Mouse (Mus musculus) hindbrain, embryonic 11.5 days (tissue): ENCODE data around the gene Frmpd2. TPM values are rescaled to one million over a fixed set of nuclear protein-coding genes. Genes with fewer than 3 reads are reported as not detected.
A peak's percentile ranks its signal among the peaks of the same experiment; 100 is the strongest.

Source experiments
- ATAC-seq: fragments of 200-750 bp; cut with Nextera tagmentation; 2 replicates; pipeline ENCODE4 v1.8.0; 2017; ENCODE audit warnings: mild to moderate bottlenecking, moderate TSS enrichment, moderate library complexity; ENCODE audit not compliant: low FRiP score
- DNase-seq: peaks from one replicate; pipeline ENCODE4 v3.0.0-alpha.2; 2015; ENCODE audit warnings: low spot score
- H3K27ac ChIP-seq: fragments of 300-500 bp; sonication (generic); 2 replicates; pipeline ENCODE4 v1.5.1; 2014; ENCODE audit warnings: mild to moderate bottlenecking, low read depth, low read length
- H3K27me3 ChIP-seq: fragments of 300-500 bp; sonication (generic); 2 replicates; pipeline ENCODE4 v1.6.1; 2014; ENCODE audit warnings: mild to moderate bottlenecking, low read length, moderate library complexity, mixed read lengths; ENCODE audit not compliant: control insufficient read depth, insufficient read depth
- H3K36me3 ChIP-seq: fragments of 300-500 bp; sonication (generic); 2 replicates; pipeline ENCODE4 v1.6.1; 2014; ENCODE audit warnings: mild to moderate bottlenecking, low read length, moderate library complexity, mixed read lengths; ENCODE audit not compliant: control insufficient read depth, insufficient read depth
- H3K4me1 ChIP-seq: fragments of 300-500 bp; sonication (generic); replicated peaks from 2 replicates; pipeline ENCODE4 v1.6.1; 2014; ENCODE audit warnings: low read length, mixed read lengths; ENCODE audit not compliant: control insufficient read depth, insufficient read depth
- H3K4me2 ChIP-seq: fragments of 300-500 bp; sonication (generic); replicated peaks from 2 replicates; pipeline ENCODE4 v1.6.1; 2014; ENCODE audit warnings: mild to moderate bottlenecking, low read depth, low read length
- H3K4me3 ChIP-seq: fragments of 300-500 bp; sonication (generic); 2 replicates; pipeline ENCODE4 v1.5.1; 2014; ENCODE audit warnings: low read depth, low read length
- H3K9ac ChIP-seq: fragments of 300-500 bp; sonication (generic); 2 replicates; pipeline ENCODE4 v1.6.1; 2014; ENCODE audit warnings: low read depth, low read length
- H3K9me3 ChIP-seq: fragments of 300-500 bp; sonication (generic); 2 replicates; pipeline ENCODE4 v1.6.1; 2016; ENCODE audit warnings: low read length; ENCODE audit not compliant: control insufficient read depth
- WGBS: fragments of 180-500 bp; shearing (Covaris S2); extraction: QIAGEN DNeasy Blood & Tissue Kit; methylation state at CpG from one replicate; pipeline ENCODE4 v1.1.7; 2014; 5-methylcytosine and 5-hydroxymethylcytosine counted together
- polyA plus RNA-seq: library from polyadenylated mRNA; unstranded; fragments of >200 nt; fragmentation: Nextera tagmentation; extraction: Ambion mirVana; gene quantifications from 2 replicates; pipeline ENCODE4 v1.2.1, GENCODE M21; 2014

The Frmpd2 gene
- polyA plus RNA-seq, 1 experiment from 2014 or later, result 0.12 TPM

- Histone ChIP-seq H3K9me3 (no peaks in the 10 kb centered on the region), H3K27ac (no peak overlapping the region), H3K36me3 (no peaks in the 10 kb centered on the region), H3K4me1 (no peaks in the 10 kb centered on the region), H3K9ac (no peak overlapping the region), H3K4me3 (no peak overlapping the region), H3K27me3 (no peaks in the 10 kb centered on the region), H3K4me2 (no peak overlapping the region)
- ATAC-seq (no peak), DNase-seq (no peak)
- WGBS, result 85% methylated on average over 8 of the region's 8 CpGs
Observed at GRCm38 (mm10) chr14:33545565-33546143, 74.2 kb downstream of the Frmpd2 start.

- no peak overlapping the region for H3K4me2 ChIP-seq
- no peaks in the 10 kb centered on the region for H3K36me3 ChIP-seq
- 74% methylated on average over 3 of the region's 3 CpGs for WGBS
- H3K4me1 ChIP-seq, result no peaks in the 10 kb centered on the region
- H3K27me3 ChIP-seq, result no peaks in the 10 kb centered on the region
- H3K9me3 ChIP-seq, result no peaks in the 10 kb centered on the region
- DNase-seq (no peak), ATAC-seq (no peak)
- no peak overlapping the region for H3K9ac ChIP-seq
- H3K4me3 ChIP-seq, result no peak overlapping the region
- H3K27ac ChIP-seq, result no peak overlapping the region
Observed at GRCm38 (mm10) chr14:33548650-33549049, 77.2 kb downstream of the Frmpd2 start.

- 52% methylated on average over 6 of the region's 6 CpGs for WGBS
- no peaks in the 10 kb centered on the region for H3K4me1 ChIP-seq
- peak; percentile 19 for DNase-seq
- H3K4me3 ChIP-seq, result no peak overlapping the region
- ATAC-seq, result no peak; the same call in 1 of the 2 replicates
- no peaks in the 10 kb centered on the region for H3K27me3 ChIP-seq
- no peak overlapping the region for H3K27ac ChIP-seq
- H3K9ac ChIP-seq, result no peak overlapping the region
- no peak overlapping the region for H3K4me2 ChIP-seq
- no peaks in the 10 kb centered on the region for H3K9me3 ChIP-seq
- no peaks in the 10 kb centered on the region for H3K36me3 ChIP-seq
Observed at GRCm38 (mm10) chr14:33549856-33550255, 78.4 kb downstream of the Frmpd2 start.

- no peak overlapping the region for H3K9ac ChIP-seq
- H3K9me3 ChIP-seq, result no peaks in the 10 kb centered on the region
- WGBS, result 32% methylated on average over 6 of the region's 6 CpGs
- H3K4me2 ChIP-seq, result no peak overlapping the region
- no peaks in the 10 kb centered on the region for H3K4me1 ChIP-seq
- H3K36me3 ChIP-seq, result no peaks in the 10 kb centered on the region
- ATAC-seq, result no peak
- no peak for DNase-seq
- no peak overlapping the region for H3K4me3 ChIP-seq
- no peaks in the 10 kb centered on the region for H3K27me3 ChIP-seq
- no peak overlapping the region for H3K27ac ChIP-seq
Observed at GRCm38 (mm10) chr14:33570737-33571136, 99.2 kb downstream of the Frmpd2 start.

- Histone ChIP-seq H3K27ac (no peak overlapping the region), H3K4me3 (no peak overlapping the region), H3K27me3 (no peaks in the 10 kb centered on the region), H3K9me3 (no peaks in the 10 kb centered on the region), H3K4me1 (no peaks in the 10 kb centered on the region), H3K4me2 (no peak overlapping the region), H3K36me3 (no peaks in the 10 kb centered on the region), H3K9ac (no peak overlapping the region)
- no peak for ATAC-seq
- DNase-seq, result no peak
- WGBS, result 81% methylated on average over 3 of the region's 3 CpGs
Observed at GRCm38 (mm10) chr14:33573643-33574042, 102.1 kb downstream of the Frmpd2 start.

- ATAC-seq (no peak), DNase-seq (no peak)
- Histone ChIP-seq H3K4me2 (no peak overlapping the region), H3K9me3 (no peaks in the 10 kb centered on the region), H3K27ac (no peak overlapping the region), H3K27me3 (no peaks in the 10 kb centered on the region), H3K36me3 (no peaks in the 10 kb centered on the region), H3K9ac (no peak overlapping the region), H3K4me1 (no peaks in the 10 kb centered on the region), H3K4me3 (no peak overlapping the region)
- 76% methylated on average over 7 of the region's 7 CpGs for WGBS
Observed at GRCm38 (mm10) chr14:33579771-33580484, 108.4 kb downstream of the Frmpd2 start.

- no peak for ATAC-seq
- 51% methylated on average over 14 of the region's 14 CpGs for WGBS
- DNase-seq, result peak; percentile 19
Observed at GRCm38 (mm10) chr14:33588951-33589350, 117.5 kb downstream of the Frmpd2 start, which contains the start of gene Ptpn20. Ptpn20 (plus strand) TSS chr14:33589207.

GRCm38 (mm10) chr14:33598376-33599130 lies 127.1 kb downstream of the Frmpd2 start:
- 93% methylated on average over 9 of the region's 9 CpGs for WGBS
- Histone ChIP-seq H3K27me3 (no peaks in the 10 kb centered on the region), H3K27ac (no peak overlapping the region), H3K4me2 (no peak overlapping the region), H3K4me3 (no peak overlapping the region), H3K9me3 (no peaks in the 10 kb centered on the region), H3K36me3 (no peaks in the 10 kb centered on the region), H3K4me1 (no peaks in the 10 kb centered on the region), H3K9ac (no peak overlapping the region)
- no peak for DNase-seq
- ATAC-seq, result no peak

More at GRCm38 (mm10) chr14:33588951-33589350, 117.5 kb downstream of the Frmpd2 start, which contains the start of gene Ptpn20:
- Histone ChIP-seq H3K4me2 (no peak within 1 kb of the TSS), H3K4me1 (no peaks in the 10 kb centered on the region), H3K27me3 (no peaks in the 10 kb centered on the region), H3K9ac (no peak within 1 kb of the TSS), H3K27ac (no peak within 1 kb of the TSS), H3K4me3 (no peak within 1 kb of the TSS), H3K9me3 (no peaks in the 10 kb centered on the region), H3K36me3 (no peaks in the 10 kb centered on the region)
